Mouse (Mus musculus) spleen, adult 2 months (tissue): Measurements from ENCODE around the gene 1700016D06Rik.

Experiments used
- CTCF ChIP-seq: fragments of 200-500 bp; IDR thresholded peaks from 2 replicates; pipeline ENCODE4 v1.5.1; 2011; ENCODE audit warnings: mild to moderate bottlenecking, inconsistent platforms; ENCODE audit not compliant: insufficient read depth, insufficient read length, insufficient replicate concordance; ENCODE audit errors: extremely low read depth
- POLR2A ChIP-seq: fragments of 200-500 bp; IDR thresholded peaks from 2 replicates; pipeline ENCODE4 v1.6.1; 2011; ENCODE audit warnings: low read depth, low read length, inconsistent platforms

GRCm38 (mm10) chr8:11697467-11697866 is 3.4 kb downstream of the 1700016D06Rik start:
- no peak for TF ChIP-seq CTCF
- TF ChIP-seq POLR2A: no peak
